Mouse (Mus musculus) limb, embryonic 11.5 days (tissue): ENCODE results near the gene Lmo1. TPM values are rescaled to one million over a fixed set of nuclear protein-coding genes. Genes with fewer than 3 reads are reported as not detected.
A peak's percentile ranks its signal among the peaks of the same experiment; 100 is the strongest.

Experiments
- ATAC-seq: fragments of 200-750 bp; cut with Nextera tagmentation; 2 replicates; pipeline ENCODE4 v1.8.0; 2017; ENCODE audit warnings: low read depth; ENCODE audit not compliant: insufficient number of reproducible peaks, low FRiP score, low TSS enrichment
- DNase-seq: peaks from one replicate; pipeline ENCODE4 v3.0.0-alpha.2; 2015; ENCODE audit warnings: low spot score
- H3K27ac ChIP-seq: fragments of 300-500 bp; sonication (generic); replicated peaks from 2 replicates; pipeline ENCODE4 v1.5.1; 2014; ENCODE audit warnings: low read depth, mild to moderate bottlenecking, low read length
- H3K27me3 ChIP-seq: fragments of 300-500 bp; sonication (generic); 2 replicates; pipeline ENCODE4 v1.6.1; 2014; ENCODE audit warnings: mild to moderate bottlenecking, low read length, mixed read lengths; ENCODE audit not compliant: control insufficient read depth, insufficient read depth
- H3K36me3 ChIP-seq: fragments of 300-500 bp; sonication (generic); 2 replicates; pipeline ENCODE4 v1.6.1; 2014; ENCODE audit warnings: mild to moderate bottlenecking, low read length, moderate library complexity, mixed read lengths; ENCODE audit not compliant: control insufficient read depth, insufficient read depth
- H3K4me1 ChIP-seq: fragments of 300-500 bp; sonication (generic); 2 replicates; pipeline ENCODE4 v1.6.1; 2014; ENCODE audit warnings: low read length, mixed read lengths; ENCODE audit not compliant: control insufficient read depth, insufficient read depth
- H3K4me2 ChIP-seq: fragments of 300-500 bp; sonication (generic); 2 replicates; pipeline ENCODE4 v1.6.1; 2014; ENCODE audit warnings: low read depth, mild to moderate bottlenecking, moderate library complexity; ENCODE audit not compliant: severe bottlenecking
- H3K4me3 ChIP-seq: fragments of 300-500 bp; sonication (generic); 2 replicates; pipeline ENCODE4 v1.5.1; 2014; ENCODE audit warnings: low read depth, low read length
- H3K9ac ChIP-seq: fragments of 300-500 bp; sonication (generic); 2 replicates; pipeline ENCODE4 v1.6.1; 2014; ENCODE audit warnings: mild to moderate bottlenecking, low read length
- H3K9me3 ChIP-seq: fragments of 300-500 bp; sonication (generic); 2 replicates; pipeline ENCODE4 v1.6.1; 2016; ENCODE audit warnings: low read length; ENCODE audit not compliant: control insufficient read depth
- WGBS: fragments of 180-500 bp; shearing (Covaris S2); extraction: QIAGEN DNeasy Blood & Tissue Kit; methylation state at CpG from one replicate; pipeline ENCODE4 v1.1.7; 2014; 5-methylcytosine and 5-hydroxymethylcytosine counted together
- polyA plus RNA-seq: library from polyadenylated mRNA; unstranded; fragments of >200 nt; fragmentation: Nextera tagmentation; extraction: Ambion mirVana; gene quantifications from 2 replicates; pipeline ENCODE4 v1.2.1, GENCODE M21; 2014

Gene Lmo1
- polyA plus RNA-seq, result 31.9 and 34.8 TPM in 2 replicates

- Histone ChIP-seq H3K27me3 (no peaks in the 10 kb centered on the region), H3K4me3 (peak within 1 kb of the TSS; percentile 58), H3K4me1 (peaks cover 17% of the 10 kb centered on the region), H3K9ac (peak within 1 kb of the TSS; percentile 87), H3K4me2 (peak within 1 kb of the TSS; percentile 99), H3K9me3 (no peaks in the 10 kb centered on the region), H3K36me3 (no peaks in the 10 kb centered on the region), H3K27ac (peak within 1 kb of the TSS; percentile 79)
- DNase-seq, result peak; percentile 64
- 0 out of 2 replicates have a peak, but pooled peaks have one; percentile 46 for ATAC-seq
- under 1% methylated on average over 54 of the region's 67 CpGs for WGBS
These were observed at the start of gene Lmo1 for GRCm38 (mm10) chr7:109174949-109175669. Gene Lmo1 (minus strand): TSS chr7:109175207.

DNA sequence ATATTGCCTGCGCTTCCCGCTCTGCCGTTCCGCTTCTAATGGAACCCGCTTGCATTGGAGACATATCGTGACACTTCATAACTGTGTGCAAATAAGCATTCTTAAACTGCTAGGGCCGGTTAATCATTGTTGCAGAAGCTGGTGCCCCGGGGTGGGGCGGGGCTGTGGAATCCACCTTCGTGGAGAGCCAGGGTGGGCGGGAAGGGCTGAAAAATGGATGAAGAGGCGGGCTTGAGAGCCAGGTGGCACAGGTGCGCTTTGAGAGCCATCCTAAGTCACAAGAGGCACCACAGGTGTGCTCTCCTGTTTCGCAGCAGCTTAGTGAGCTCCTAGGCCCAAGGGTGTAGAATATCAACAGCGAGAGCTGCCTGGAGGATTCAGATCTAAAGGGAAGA lies 46.7 kb upstream of the Lmo1 start:
- no peak overlapping the region for H3K4me2 ChIP-seq
- H3K27me3 ChIP-seq, result no peaks in the 10 kb centered on the region
- 80% methylated on average over 15 of the region's 15 CpGs for WGBS
- no peaks in the 10 kb centered on the region for H3K36me3 ChIP-seq
- H3K9me3 ChIP-seq, result no peaks in the 10 kb centered on the region
- no peak overlapping the region for H3K4me3 ChIP-seq
- H3K9ac ChIP-seq, result no peak overlapping the region
- DNase-seq (no peak), ATAC-seq (no peak)
- H3K4me1 ChIP-seq, result 0 out of 2 replicates have a peak, but pooled peaks cover 3% of the 10 kb centered on the region
- no peak overlapping the region for H3K27ac ChIP-seq

GRCm38 (mm10) chr7:109220766-109221715 lies 46.0 kb upstream of the Lmo1 start:
- Histone ChIP-seq H3K9ac (no peak overlapping the region), H3K27me3 (no peaks in the 10 kb centered on the region)
- DNase-seq, result no peak

GRCm38 (mm10) chr7:109220026-109220425 lies 45.0 kb upstream of the Lmo1 start:
- H3K36me3 ChIP-seq, result no peaks in the 10 kb centered on the region
- no peak for DNase-seq
- H3K9ac ChIP-seq, result no peak overlapping the region
- no peaks in the 10 kb centered on the region for H3K9me3 ChIP-seq
- no peak overlapping the region for H3K27ac ChIP-seq
- no peak overlapping the region for H3K4me2 ChIP-seq
- 0 out of 2 replicates have a peak, but pooled peaks cover 3% of the 10 kb centered on the region for H3K4me1 ChIP-seq
- WGBS, result 85% methylated on average over 4 of the region's 4 CpGs
- H3K4me3 ChIP-seq, result no peak overlapping the region
- H3K27me3 ChIP-seq, result no peaks in the 10 kb centered on the region
- ATAC-seq, result no peak

More at GRCm38 (mm10) chr7:109220766-109221715, 46.0 kb upstream of the Lmo1 start:
- Histone ChIP-seq H3K4me2 (no peak overlapping the region), H3K4me3 (no peak overlapping the region), H3K9me3 (no peaks in the 10 kb centered on the region), H3K4me1 (0 out of 2 replicates have a peak, but pooled peaks cover 3% of the 10 kb centered on the region), H3K36me3 (no peaks in the 10 kb centered on the region), H3K27ac (no peak overlapping the region)
- no peak; the same call in 1 of the 2 replicates for ATAC-seq
- WGBS, result 68% methylated on average over 20 of the region's 20 CpGs

DNA sequence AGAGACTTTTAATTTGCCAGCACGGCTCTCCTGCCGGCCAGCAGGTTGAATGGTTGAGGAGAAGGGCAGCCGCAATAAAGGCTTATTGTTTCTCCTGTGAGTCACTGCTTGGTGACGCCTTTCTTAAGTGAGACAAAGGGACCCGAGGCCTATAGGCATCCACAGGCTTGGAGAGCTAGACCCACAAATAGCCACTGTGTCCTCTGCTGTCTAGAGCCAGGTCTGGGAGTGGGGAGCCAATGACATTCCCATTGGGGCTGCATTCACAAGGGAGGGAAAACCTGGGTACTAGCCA lies 43.9 kb upstream of the Lmo1 start:
- DNase-seq (no peak), ATAC-seq (no peak)
- no peak overlapping the region for H3K4me2 ChIP-seq
- H3K4me1 ChIP-seq, result 0 out of 2 replicates have a peak, but pooled peaks cover 3% of the 10 kb centered on the region
- no peaks in the 10 kb centered on the region for H3K9me3 ChIP-seq
- no peak overlapping the region for H3K9ac ChIP-seq
- no peak overlapping the region for H3K27ac ChIP-seq
- 43% methylated on average over 5 of the region's 5 CpGs for WGBS
- H3K36me3 ChIP-seq, result no peaks in the 10 kb centered on the region
- no peak overlapping the region for H3K4me3 ChIP-seq
- no peaks in the 10 kb centered on the region for H3K27me3 ChIP-seq

DNA sequence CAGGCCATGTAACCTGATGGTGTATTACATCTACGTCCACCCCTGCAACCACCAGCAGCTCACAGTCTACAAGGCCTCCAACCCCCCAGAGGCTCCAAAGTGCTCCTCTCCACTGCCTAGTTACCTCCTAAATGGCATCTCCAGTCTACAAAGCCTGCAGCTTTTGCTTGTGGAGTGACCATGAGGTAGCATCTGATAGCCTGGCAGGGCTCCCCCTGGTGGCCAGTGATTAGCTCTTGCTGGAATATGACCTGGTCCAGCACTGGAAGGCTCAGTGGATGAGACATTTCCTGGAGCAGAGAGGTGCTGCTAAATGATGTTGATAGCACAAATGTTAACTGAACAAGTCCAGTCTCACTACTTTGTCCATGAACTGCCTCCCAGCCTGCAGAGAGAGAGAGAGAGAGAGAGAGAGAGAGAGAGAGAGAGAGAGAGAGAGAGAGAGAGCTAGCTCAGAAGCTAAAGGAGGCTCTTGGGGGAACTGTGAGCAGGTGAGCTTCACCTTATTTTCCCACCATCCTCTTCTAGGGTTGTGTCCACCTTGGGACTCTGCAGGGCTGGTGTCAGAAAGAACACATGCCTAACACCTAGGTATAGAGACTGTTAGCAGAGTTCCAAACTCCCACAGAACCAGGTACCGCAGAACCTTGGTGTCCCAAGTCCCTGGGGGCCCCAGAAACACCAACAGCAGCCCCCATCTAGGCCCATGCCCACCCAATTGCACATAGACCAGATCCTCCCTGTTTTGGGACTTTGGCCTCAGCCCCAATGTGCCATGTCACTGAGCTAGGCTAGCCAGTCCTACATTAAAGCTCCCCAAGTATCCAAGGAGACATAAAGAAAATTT lies 43.3 kb upstream of the Lmo1 start:
- DNase-seq (peak; percentile 91), ATAC-seq (0 out of 2 replicates have a peak, but pooled peaks have one; percentile 61)
- Histone ChIP-seq H3K9ac (no peak overlapping the region), H3K36me3 (no peaks in the 10 kb centered on the region), H3K4me3 (no peak overlapping the region), H3K9me3 (no peaks in the 10 kb centered on the region), H3K4me2 (no peak overlapping the region), H3K4me1 (0 out of 2 replicates have a peak, but pooled peaks cover 3% of the 10 kb centered on the region), H3K27me3 (no peaks in the 10 kb centered on the region), H3K27ac (no peak overlapping the region)
- 81% methylated on average over 2 of the region's 2 CpGs for WGBS

GRCm38 (mm10) chr7:109209804-109210203 lies 34.8 kb upstream of the Lmo1 start:
- Histone ChIP-seq H3K9ac (no peak overlapping the region), H3K4me2 (no peak overlapping the region), H3K4me1 (no peaks in the 10 kb centered on the region), H3K27ac (no peak overlapping the region), H3K9me3 (no peaks in the 10 kb centered on the region), H3K27me3 (no peaks in the 10 kb centered on the region), H3K36me3 (no peaks in the 10 kb centered on the region), H3K4me3 (no peak overlapping the region)
- 74% methylated on average over 2 of the region's 2 CpGs for WGBS
- ATAC-seq, result no peak
- DNase-seq, result no peak

- Histone ChIP-seq H3K27ac (no peak overlapping the region), H3K9ac (no peak overlapping the region), H3K4me2 (no peak overlapping the region), H3K4me3 (no peak overlapping the region), H3K36me3 (no peaks in the 10 kb centered on the region), H3K27me3 (no peaks in the 10 kb centered on the region), H3K4me1 (no peaks in the 10 kb centered on the region; the same call in 1 of the 2 replicates), H3K9me3 (no peaks in the 10 kb centered on the region)
- 83% methylated on average over 4 of the region's 4 CpGs for WGBS
- ATAC-seq (no peak), DNase-seq (no peak)
These were observed 32.8 kb upstream of the Lmo1 start for GRCm38 (mm10) chr7:109207811-109208210.
